ENCODE assay signal across 25 mouse cellular contexts in genomic region chr7:81158933-81159332, GRCm38 (mm10). TPM values are rescaled to one million over a fixed set of nuclear protein-coding genes. Genes with fewer than 3 reads are reported as not detected.
DNase-seq lines count a peak whose midpoint lies in the region; ATAC-seq and TF ChIP-seq lines count a peak whose summit lies in the region.
"Had no signal": no experiment of that assay in that cellular context is flagged by ENCODE, and none has a peak within 500 bp of the region (broad histone marks: within the 10 kb centered on the region; RNA-seq: fewer than 3 reads in every experiment).

No protein-coding gene starts in this region.

- no peaks in the 10 kb centered on the region for H3K36me3 ChIP-seq in heart, embryonic 11.5 days (ENCODE audit: control insufficient read depth, insufficient read depth, low read length)
- H3K36me3 ChIP-seq in kidney, postnatal 0 days (ENCODE audit: insufficient read depth, low read length) = no peaks in the 10 kb centered on the region
- H3K36me3 ChIP-seq in kidney, embryonic 15.5 days = no peaks in the 10 kb centered on the region
- H3K36me3 ChIP-seq: embryonic facial prominence, embryonic 13.5 days; embryonic facial prominence, embryonic 15.5 days; forebrain, embryonic 10.5 days; forebrain, embryonic 12.5 days had no signal

- no peak for TF ChIP-seq CTCF in kidney, postnatal 0 days (IDR thresholded peaks at IDR 0.05; ENCODE audit: low read depth)

- no peaks in the 10 kb centered on the region for H3K9me3 ChIP-seq in heart, embryonic 11.5 days (replicated peaks; ENCODE audit: control insufficient read depth, low read length)
- no peaks in the 10 kb centered on the region for H3K9me3 ChIP-seq in kidney, postnatal 0 days (replicated peaks; ENCODE audit: low read length)
- no peaks in the 10 kb centered on the region for H3K9me3 ChIP-seq in kidney, embryonic 15.5 days (replicated peaks)
- H3K9me3 ChIP-seq: embryonic facial prominence, embryonic 13.5 days; embryonic facial prominence, embryonic 15.5 days; forebrain, embryonic 10.5 days; forebrain, embryonic 12.5 days had no signal

- 61% methylated on average over 7 of the region's 7 CpGs for WGBS in heart, embryonic 11.5 days (ENCODE audit: insufficient replicate concordance)
- WGBS in kidney, postnatal 0 days = 38% methylated on average over 7 of the region's 7 CpGs
- 38% methylated on average over 7 of the region's 7 CpGs for WGBS in kidney, embryonic 15.5 days

- no peak overlapping the region for H3K4me2 ChIP-seq in heart, embryonic 11.5 days
- H3K4me2 ChIP-seq in kidney, postnatal 0 days (ENCODE audit: low read length) = no peak overlapping the region
- H3K4me2 ChIP-seq in kidney, embryonic 15.5 days = no peak overlapping the region
- H3K4me2 ChIP-seq: embryonic facial prominence, embryonic 13.5 days; embryonic facial prominence, embryonic 15.5 days; forebrain, embryonic 12.5 days had no signal

- no peak overlapping the region for H3K4me3 ChIP-seq in heart, embryonic 11.5 days (ENCODE audit: low read depth, low read length)
- no peak overlapping the region for H3K4me3 ChIP-seq in kidney, postnatal 0 days (replicated peaks; ENCODE audit: low read depth, low read length)
- no peak overlapping the region for H3K4me3 ChIP-seq in kidney, embryonic 15.5 days (replicated peaks)
- H3K4me3 ChIP-seq: embryonic facial prominence, embryonic 13.5 days; embryonic facial prominence, embryonic 15.5 days; erythroblast, embryonic 14.5 days; forebrain, embryonic 10.5 days; forebrain, embryonic 12.5 days had no signal

- no peak overlapping the region for H3K27ac ChIP-seq in heart, embryonic 11.5 days (ENCODE audit: low read depth, low read length)
- H3K27ac ChIP-seq in kidney, postnatal 0 days = no peak overlapping the region
- H3K27ac ChIP-seq in kidney, embryonic 15.5 days = no peak overlapping the region
- H3K27ac ChIP-seq: embryonic facial prominence, embryonic 13.5 days; embryonic facial prominence, embryonic 15.5 days; forebrain, embryonic 10.5 days; forebrain, embryonic 12.5 days had no signal

- intact Hi-C loops in heart, postnatal 36 days (cut with DNase I) = loop anchor here (5.0 kb wide), 1 partner anchor 417 kb away; no protein-coding TSS in a partner anchor

- peaks cover 8% of the 10 kb centered on the region for H3K4me1 ChIP-seq in heart, embryonic 11.5 days (ENCODE audit: control insufficient read depth, insufficient read depth, low read length)
- no peaks in the 10 kb centered on the region for H3K4me1 ChIP-seq in kidney, postnatal 0 days (replicated peaks; ENCODE audit: insufficient read depth, low read length)
- peaks cover 10% of the 10 kb centered on the region for H3K4me1 ChIP-seq in kidney, embryonic 15.5 days
- H3K4me1 ChIP-seq: embryonic facial prominence, embryonic 13.5 days; embryonic facial prominence, embryonic 15.5 days; forebrain, embryonic 12.5 days had no signal

- no peak for DNase-seq in heart, postnatal 36 days
- peak; percentile 18 for DNase-seq in kidney, postnatal 0 days (ENCODE audit: low spot score)
- no peak for DNase-seq in right cerebral cortex, postnatal 4 days
- DNase-seq: adrenal gland, adult 2 months; adrenal gland, postnatal 10 days; adrenal gland, postnatal 25 days; cerebellum, adult 11 months; cerebellum, adult 18-20 months; cerebellum, adult 8-10 months; cerebellum, adult 9-11 months; cerebellum, postnatal 14 days; cerebellum, postnatal 36 days; embryo, embryonic 11 days had no signal

- ATAC-seq in heart, embryonic 11.5 days (replicated peaks; ENCODE audit: insufficient number of reproducible peaks, low FRiP score, low TSS enrichment) = no peak
- ATAC-seq in kidney, postnatal 0 days (replicated peaks; ENCODE audit: low FRiP score, low read depth) = no peak
- ATAC-seq in kidney, embryonic 15.5 days (replicated peaks; ENCODE audit: low FRiP score) = no peak
- ATAC-seq: forebrain, embryonic 14.5 days; forebrain, embryonic 16.5 days had no signal

- H3K9ac ChIP-seq in heart, embryonic 11.5 days (ENCODE audit: low read depth, low read length) = peak overlapping the region; percentile 22; the same call in 1 of the 2 replicates
- no peak overlapping the region for H3K9ac ChIP-seq in kidney, postnatal 0 days (ENCODE audit: low read depth, low read length)
- H3K9ac ChIP-seq in kidney, embryonic 15.5 days = no peak overlapping the region
- H3K9ac ChIP-seq: embryonic facial prominence, embryonic 13.5 days; embryonic facial prominence, embryonic 15.5 days; forebrain, embryonic 12.5 days had no signal

- no peaks in the 10 kb centered on the region for H3K27me3 ChIP-seq in heart, embryonic 11.5 days (ENCODE audit: control insufficient read depth, insufficient read depth, low read length)
- no peaks in the 10 kb centered on the region for H3K27me3 ChIP-seq in kidney, postnatal 0 days (ENCODE audit: insufficient read depth, low read length)
- no peaks in the 10 kb centered on the region for H3K27me3 ChIP-seq in kidney, embryonic 15.5 days
- H3K27me3 ChIP-seq: embryonic facial prominence, embryonic 13.5 days; embryonic facial prominence, embryonic 15.5 days; forebrain, embryonic 12.5 days had no signal

RNA-seq across cellular contexts. Expression of gene Slc28a1, which starts 44.3 kb away (rescaled TPM):
- polyA plus RNA-seq in heart, embryonic 11.5 days (2014; fragmentation: Nextera tagmentation; extraction: Ambion mirVana) = 0.07 and 0.14 TPM in 2 replicates
- total RNA-seq in heart, postnatal 36 days (2021) = under 1 TPM in 1 of 2 experiments, not detected in 1; 0.16 TPM
- 1.1 and 1.3 TPM in 2 replicates for polyA plus RNA-seq in kidney, postnatal 0 days (2015; fragmentation: Nextera tagmentation; extraction: Ambion mirVana)
- polyA plus RNA-seq in kidney, embryonic 15.5 days (2015; fragmentation: Nextera tagmentation; extraction: Ambion mirVana) = 0.13 and 0.49 TPM in 2 replicates
- total RNA-seq: common myeloid progenitor, adult 5-6 weeks; MEL had no signal
- polyA plus RNA-seq: adrenal gland, adult 2 months; embryonic facial prominence, embryonic 11.5 days; embryonic facial prominence, embryonic 13.5 days; embryonic facial prominence, embryonic 15.5 days; erythroblast, embryonic 14.5 days; forebrain, embryonic 10.5 days; forebrain, embryonic 12.5 days; forebrain, embryonic 14.5 days; forebrain, embryonic 16.5 days had no signal

RNA-seq across cellular contexts. Expression of gene Pde8a, which starts 54.5 kb away (rescaled TPM):
- polyA plus RNA-seq in heart, embryonic 11.5 days (2014; fragmentation: Nextera tagmentation; extraction: Ambion mirVana) = 2.7 and 3.5 TPM in 2 replicates
- 10 to 100 TPM; 11.5 to 11.9 TPM for total RNA-seq in heart, postnatal 36 days (2021)
- polyA plus RNA-seq in kidney, postnatal 0 days (2015; fragmentation: Nextera tagmentation; extraction: Ambion mirVana) = 10.9 and 11.0 TPM in 2 replicates
- 5.7 and 6.2 TPM in 2 replicates for polyA plus RNA-seq in kidney, embryonic 15.5 days (2015; fragmentation: Nextera tagmentation; extraction: Ambion mirVana)
- total RNA-seq: MEL had no signal
- polyA plus RNA-seq: erythroblast, embryonic 14.5 days had no signal
